Mouse (Mus musculus) liver, embryonic 14.5 days (tissue): ENCODE data around the gene Gna14.

Experiments used
- CTCF ChIP-seq: IDR thresholded peaks from 2 replicates; pipeline ENCODE4 v1.5.1; 2016; ENCODE audit warnings: antibody characterized with exemption, low read depth, control low read depth
- EP300 ChIP-seq: IDR thresholded peaks from 2 replicates; pipeline ENCODE4 v1.6.1; 2016; ENCODE audit warnings: antibody characterized with exemption, low read depth

DNA sequence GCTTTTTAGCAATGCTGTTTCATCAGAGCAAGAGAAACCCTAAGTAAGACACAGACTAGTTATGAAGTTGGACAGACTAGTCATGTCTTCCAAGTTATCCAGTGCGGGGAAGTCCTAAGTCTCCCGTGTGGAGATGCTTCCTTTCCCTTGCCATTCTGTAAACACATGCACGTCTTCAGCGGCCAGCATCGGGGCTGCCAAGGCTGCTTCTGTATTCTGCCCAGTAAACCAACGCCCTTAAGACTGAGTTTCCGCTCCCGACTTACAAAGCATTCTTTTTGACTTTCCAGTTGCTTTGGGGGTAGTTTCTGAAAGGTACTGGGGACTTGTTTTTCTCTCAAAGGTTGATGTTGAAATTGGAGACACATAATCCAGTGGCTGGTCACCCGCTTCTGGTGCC, 26.9 kb downstream of the Gna14 start:
- no peak for TF ChIP-seq CTCF
- TF ChIP-seq EP300, result no peak
